Comparison of ENCODE assay signal across 19 mouse cellular contexts in the genomic region with DNA sequence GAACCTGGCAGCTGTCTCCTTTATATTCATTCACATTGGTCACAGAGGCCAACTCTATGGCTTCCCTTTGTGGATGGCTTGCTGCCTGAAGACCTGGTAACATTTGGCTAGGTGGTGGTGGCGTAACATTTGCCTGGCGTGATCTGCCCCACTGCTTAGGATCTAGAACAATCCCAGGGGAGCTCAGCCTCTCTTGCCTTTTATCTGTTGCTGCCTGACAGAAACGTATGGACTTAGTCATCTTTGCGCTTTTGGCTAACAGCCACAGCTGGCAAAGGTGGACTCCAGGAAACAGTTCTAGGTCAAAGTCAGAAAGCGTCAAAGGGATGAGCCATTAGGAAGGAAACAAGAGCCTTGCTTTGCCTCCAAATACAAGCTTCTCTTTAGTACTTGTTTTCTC. TPM values are rescaled to one million over a fixed set of nuclear protein-coding genes. Genes with fewer than 3 reads are reported as not detected.
DNase-seq lines count a peak whose midpoint lies in the region; ATAC-seq and TF ChIP-seq lines count a peak whose summit lies in the region.
"Had no signal": no experiment of that assay in that cellular context is flagged by ENCODE, and none has a peak within 500 bp of the region (broad histone marks: within the 10 kb centered on the region; RNA-seq: fewer than 3 reads in every experiment).

No protein-coding gene starts in this region.

- 78% methylated on average over 5 of the region's 5 CpGs for WGBS in kidney, embryonic 16.5 days
- WGBS in forebrain, embryonic 14.5 days, result 83% methylated on average over 5 of the region's 5 CpGs
- 85% methylated on average over 5 of the region's 5 CpGs for WGBS in thymus, adult 2 months

- no peak overlapping the region for H3K9ac ChIP-seq in kidney, embryonic 16.5 days (replicated peaks; ENCODE audit: low read length)
- H3K9ac ChIP-seq in forebrain, embryonic 14.5 days (ENCODE audit: low read length), result no peak overlapping the region
- H3K9ac ChIP-seq: forebrain, embryonic 13.5 days; limb, embryonic 12.5 days; liver, embryonic 14.5 days; lung, embryonic 15.5 days had no signal

- H3K4me2 ChIP-seq in kidney, embryonic 16.5 days (replicated peaks; ENCODE audit: low read depth, low read length), result no peak overlapping the region
- no peak overlapping the region for H3K4me2 ChIP-seq in forebrain, embryonic 14.5 days (ENCODE audit: low read length)
- H3K4me2 ChIP-seq: forebrain, embryonic 13.5 days; heart, embryonic 11.5 days; limb, embryonic 12.5 days; lung, embryonic 15.5 days had no signal

- H3K9me3 ChIP-seq in kidney, embryonic 16.5 days (ENCODE audit: low read length), result no peaks in the 10 kb centered on the region
- H3K9me3 ChIP-seq in forebrain, embryonic 14.5 days (replicated peaks; ENCODE audit: control insufficient read depth, low read length), result no peaks in the 10 kb centered on the region
- H3K9me3 ChIP-seq: forebrain, embryonic 13.5 days; limb, embryonic 12.5 days; lung, embryonic 15.5 days had no signal

- H3K27me3 ChIP-seq in kidney, embryonic 16.5 days (ENCODE audit: insufficient read depth, low read length), result no peaks in the 10 kb centered on the region
- H3K27me3 ChIP-seq in forebrain, embryonic 14.5 days (replicated peaks; ENCODE audit: control insufficient read depth, insufficient read depth, low read length), result no peaks in the 10 kb centered on the region
- H3K27me3 ChIP-seq in thymus, adult 2 months (ENCODE audit: control insufficient read depth, insufficient read depth, low read length), result no peaks in the 10 kb centered on the region
- H3K27me3 ChIP-seq: forebrain, embryonic 13.5 days; limb, embryonic 12.5 days; lung, embryonic 15.5 days; Patski had no signal

- H3K4me3 ChIP-seq in kidney, embryonic 16.5 days (ENCODE audit: low read length), result no peak overlapping the region
- no peak overlapping the region for H3K4me3 ChIP-seq in forebrain, embryonic 14.5 days (ENCODE audit: low read depth, low read length)
- no peak overlapping the region for H3K4me3 ChIP-seq in thymus, adult 2 months (ENCODE audit: control insufficient read depth, insufficient read depth, low read length)
- H3K4me3 ChIP-seq: forebrain, embryonic 13.5 days; limb, embryonic 12.5 days; lung, embryonic 15.5 days had no signal

- peak; percentile 39 for DNase-seq in kidney, adult 11 months
- peak; percentile 71 for DNase-seq in 3T3-L1 (ENCODE audit: low read depth, low spot score)
- DNase-seq in adrenal gland, adult 18-20 months (ENCODE audit: low spot score in 2 of 2), result peak; percentile 34 to 57
- peak; percentile 30 for DNase-seq in brain, adult 2 months (ENCODE audit: low read depth, low spot score)
- no peak for DNase-seq in gastrocnemius, adult 8-10 months (ENCODE audit: low spot score in 2 of 2)
- DNase-seq in forebrain, embryonic 14.5 days (ENCODE audit: low spot score), result no peak
- DNase-seq in thymus, adult 2 months, result no peak
- DNase-seq: cerebellum, adult 18-20 months; heart, postnatal 10 days; lung, postnatal 4 days; retina, postnatal 1 day; thymus, postnatal 25 days had no signal

- ATAC-seq in kidney, embryonic 16.5 days (ENCODE audit: low FRiP score, low TSS enrichment), result no peak
- ATAC-seq in forebrain, embryonic 14.5 days, result no peak
- ATAC-seq: forebrain, embryonic 13.5 days; Patski had no signal

- no peak overlapping the region for H3K27ac ChIP-seq in kidney, embryonic 16.5 days (ENCODE audit: low read length)
- H3K27ac ChIP-seq in forebrain, embryonic 14.5 days (ENCODE audit: low read depth, low read length), result no peak overlapping the region
- H3K27ac ChIP-seq in thymus, adult 2 months (ENCODE audit: control insufficient read depth, insufficient read depth, low read length), result no peak overlapping the region
- H3K27ac ChIP-seq: forebrain, embryonic 13.5 days; limb, embryonic 12.5 days; liver, embryonic 14.5 days; lung, embryonic 15.5 days had no signal

- TF ChIP-seq POLR2A in thymus, adult 2 months (IDR thresholded peaks at IDR 0.05; ENCODE audit: control insufficient read depth, extremely low read depth, insufficient read depth, low read length, poor library complexity), result no peak

- no peak for TF ChIP-seq CTCF in thymus, adult 2 months (IDR thresholded peaks at IDR 0.05; ENCODE audit: borderline replicate concordance, control insufficient read depth, extremely low read depth, insufficient read depth, low read length, poor library complexity)

- no peaks in the 10 kb centered on the region for H3K36me3 ChIP-seq in kidney, embryonic 16.5 days (ENCODE audit: insufficient read depth, low read length)
- no peaks in the 10 kb centered on the region for H3K36me3 ChIP-seq in forebrain, embryonic 14.5 days (ENCODE audit: control insufficient read depth, insufficient read depth, low read length)
- H3K36me3 ChIP-seq in thymus, adult 2 months (ENCODE audit: control insufficient read depth, insufficient read depth, low read length), result no peaks in the 10 kb centered on the region
- H3K36me3 ChIP-seq: limb, embryonic 12.5 days; lung, embryonic 15.5 days had no signal

- no peaks in the 10 kb centered on the region for H3K4me1 ChIP-seq in kidney, embryonic 16.5 days (ENCODE audit: insufficient read depth, low read length)
- no peaks in the 10 kb centered on the region for H3K4me1 ChIP-seq in forebrain, embryonic 14.5 days (ENCODE audit: control insufficient read depth, insufficient read depth, low read length)
- no peaks in the 10 kb centered on the region for H3K4me1 ChIP-seq in thymus, adult 2 months (replicated peaks; ENCODE audit: control insufficient read depth, insufficient read depth, low read length)
- H3K4me1 ChIP-seq: forebrain, embryonic 13.5 days; limb, embryonic 12.5 days; lung, embryonic 15.5 days had no signal

RNA-seq across cellular contexts. Expression of a gene that starts 10.2 kb away (rescaled TPM):
- polyA plus RNA-seq in kidney, embryonic 16.5 days (2015; fragmentation: Nextera tagmentation; extraction: Ambion mirVana), result 437 and 471 TPM in 2 replicates
- total RNA-seq in adrenal gland, adult 18-20 months (2021), result 100 to 1,000 TPM; 183 to 264 TPM
- 10 to 100 TPM; 14.8 to 23.9 (median 20.0) TPM for total RNA-seq in gastrocnemius, adult 8-10 months (2022)
- polyA plus RNA-seq in forebrain, embryonic 14.5 days (2014; fragmentation: Nextera tagmentation; extraction: Ambion mirVana), result 532 and 544 TPM in 2 replicates
- 13.9 and 15.6 TPM in 2 replicates for polyA plus RNA-seq in thymus, adult 2 months (2012; rRNA removed)

RNA-seq across cellular contexts. Expression of a gene that starts 41.9 kb away (rescaled TPM):
- polyA plus RNA-seq in kidney, embryonic 16.5 days (2015; fragmentation: Nextera tagmentation; extraction: Ambion mirVana), result 1.1 and 1.8 TPM in 2 replicates
- under 1 TPM; 0.36 to 0.51 TPM for total RNA-seq in adrenal gland, adult 18-20 months (2021)
- total RNA-seq in gastrocnemius, adult 8-10 months (2022), result under 1 TPM in 2 of 4 experiments, not detected in 2; 0.19 to 0.22 TPM
- 0.53 and 0.58 TPM in 2 replicates for polyA plus RNA-seq in forebrain, embryonic 14.5 days (2014; fragmentation: Nextera tagmentation; extraction: Ambion mirVana)
- 0.32 and 0.35 TPM in 2 replicates for polyA plus RNA-seq in thymus, adult 2 months (2012; rRNA removed)

Comparison
In these comparisons a context has a peak if more than half of its experiments do, and no peak if none do; other contexts are left out.
1. DNase-seq: peak in kidney, adult 11 months (single experiment), 3T3-L1 (single experiment), adrenal gland, adult 18-20 months (2 of 2) and brain, adult 2 months (single experiment); none in gastrocnemius, adult 8-10 months (0 of 2), forebrain, embryonic 14.5 days (single experiment) and thymus, adult 2 months (single experiment).
2. RNA of a gene that starts 10.2 kb away (polyA plus RNA-seq): 532 to 544 TPM in forebrain, embryonic 14.5 days and 437 to 471 TPM in kidney, embryonic 16.5 days; 13.9 to 15.6 TPM in thymus, adult 2 months; every median in the first group is over 10 times any median in the second.